Mouse (Mus musculus) ES-Bruce4 (cell line): ENCODE results near the gene Nprl3. TPM values are rescaled to one million over a fixed set of nuclear protein-coding genes. Genes with fewer than 3 reads are reported as not detected.

Experiments
- H3K27ac ChIP-seq: 2 replicates; pipeline ENCODE4 v1.5.1; 2012; ENCODE audit warnings: low read length, inconsistent platforms; ENCODE audit not compliant: insufficient read depth
- H3K27me3 ChIP-seq: 2 replicates; pipeline ENCODE4 v1.6.1; 2012; ENCODE audit warnings: mild to moderate bottlenecking, low read length, inconsistent platforms; ENCODE audit not compliant: control insufficient read depth, poor library complexity, insufficient read depth, severe bottlenecking
- H3K36me3 ChIP-seq: 2 replicates; pipeline ENCODE4 v1.6.1; 2012; ENCODE audit warnings: inconsistent platforms, mild to moderate bottlenecking, low read length, moderate library complexity; ENCODE audit not compliant: control insufficient read depth, poor library complexity, insufficient read depth, severe bottlenecking
- H3K4me1 ChIP-seq: one replicate; pipeline ENCODE4 v1.8.1; 2011; ENCODE audit warnings: low read length; ENCODE audit not compliant: control insufficient read depth, insufficient read depth
- H3K4me3 ChIP-seq: 2 replicates; pipeline ENCODE4 v1.5.1; 2011; ENCODE audit warnings: low read depth, mild to moderate bottlenecking, low read length
- H3K9ac ChIP-seq: 2 replicates; pipeline ENCODE4 v1.6.1; 2012; ENCODE audit warnings: low read depth, mild to moderate bottlenecking, inconsistent platforms; ENCODE audit not compliant: poor library complexity, severe bottlenecking
- H3K9me3 ChIP-seq: replicated peaks from 2 replicates; pipeline ENCODE4 v1.6.1; 2012; ENCODE audit warnings: mild to moderate bottlenecking, low read length, inconsistent platforms; ENCODE audit not compliant: control insufficient read depth, poor library complexity, insufficient read depth, severe bottlenecking
- CTCF ChIP-seq: IDR thresholded peaks from one replicate; pipeline ENCODE4 v1.8.1; 2011; ENCODE audit warnings: low read depth, low read length
- EP300 ChIP-seq: IDR thresholded peaks from 2 replicates; pipeline ENCODE4 v1.6.1; 2011; ENCODE audit warnings: low read depth, low read length; ENCODE audit not compliant: insufficient read depth
- POLR2A ChIP-seq: IDR thresholded peaks from one replicate; pipeline ENCODE4 v1.8.1; 2011; ENCODE audit warnings: low read length; ENCODE audit not compliant: insufficient read depth
- polyA plus RNA-seq: library from polyadenylated mRNA; stranded (reverse); fragments of >200 nt; gene quantifications from 2 replicates; pipeline ENCODE4 v1.2.4, GENCODE M21; 2011; ENCODE audit warnings: low read depth; ENCODE audit not compliant: missing spikeins, insufficient read depth, insufficient read length

Nprl3 gene
- 31.5 and 31.6 TPM in 2 replicates for polyA plus RNA-seq

DNA sequence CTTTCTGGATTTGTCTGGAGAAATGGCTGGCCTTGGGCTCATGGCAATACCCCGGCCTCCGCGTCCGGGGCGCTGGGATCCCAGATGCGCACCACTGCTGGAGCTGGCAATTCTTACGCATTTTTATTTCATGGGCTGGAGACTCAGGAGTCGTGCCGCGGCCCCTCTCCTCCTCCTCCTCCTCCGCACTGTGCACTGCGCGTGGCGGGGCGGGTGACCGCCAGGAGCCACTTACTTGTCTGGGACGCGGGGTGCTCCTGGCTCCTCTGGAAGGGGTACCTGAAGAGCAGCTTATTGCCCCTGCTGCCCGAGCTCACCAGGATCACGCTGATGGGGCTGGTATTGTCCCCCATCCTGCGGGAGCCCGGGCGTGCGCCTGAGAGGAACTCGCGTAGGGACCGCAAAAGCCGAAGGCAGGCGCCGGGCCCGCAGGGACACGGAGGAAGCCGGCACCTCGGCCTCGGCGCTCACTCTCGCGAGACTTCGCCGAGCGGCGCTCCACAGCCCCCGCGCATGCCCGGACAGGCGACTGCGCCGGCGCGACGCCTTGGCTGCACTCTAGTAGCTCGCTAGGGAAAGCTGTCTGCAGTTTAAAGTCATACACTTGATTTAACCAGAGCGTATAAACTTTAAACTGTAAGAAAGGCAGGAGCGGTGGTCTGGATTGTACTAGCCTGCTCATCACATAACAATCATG, at the start of gene Nprl3:
Gene Nprl3, minus strand, starts transcription at position 520 of the 697 bp plus-strand sequence.
- TF ChIP-seq EP300 (no peak), CTCF (no peak), POLR2A (peak; percentile 66)
- peak within 1 kb of the TSS; percentile 96 for H3K4me3 ChIP-seq
- no peaks in the 10 kb centered on the region for H3K36me3 ChIP-seq
- no peaks in the 10 kb centered on the region for H3K4me1 ChIP-seq
- H3K9ac ChIP-seq = peak within 1 kb of the TSS; percentile 91
- no peaks in the 10 kb centered on the region for H3K27me3 ChIP-seq
- no peaks in the 10 kb centered on the region for H3K9me3 ChIP-seq
- peak within 1 kb of the TSS; percentile 78 for H3K27ac ChIP-seq

- no peaks in the 10 kb centered on the region for H3K9me3 ChIP-seq
- H3K9ac ChIP-seq = no peak overlapping the region
- no peaks in the 10 kb centered on the region for H3K27me3 ChIP-seq
- H3K27ac ChIP-seq = no peak overlapping the region
- H3K4me3 ChIP-seq = no peak overlapping the region
- TF ChIP-seq POLR2A (no peak), EP300 (no peak), CTCF (no peak)
- no peaks in the 10 kb centered on the region for H3K36me3 ChIP-seq
- H3K4me1 ChIP-seq = no peaks in the 10 kb centered on the region
Measured at GRCm38 (mm10) chr11:32316009-32316408, 48.5 kb upstream of the Nprl3 start.

- no peaks in the 10 kb centered on the region for H3K36me3 ChIP-seq
- no peak overlapping the region for H3K4me3 ChIP-seq
- no peak for TF ChIP-seq POLR2A
- TF ChIP-seq CTCF = no peak
- no peak for TF ChIP-seq EP300
- H3K4me1 ChIP-seq = no peaks in the 10 kb centered on the region
- H3K9me3 ChIP-seq = no peaks in the 10 kb centered on the region
- no peaks in the 10 kb centered on the region for H3K27me3 ChIP-seq
- H3K27ac ChIP-seq = no peak overlapping the region
- H3K9ac ChIP-seq = no peak overlapping the region
Measured at GRCm38 (mm10) chr11:32309928-32310327, 42.4 kb upstream of the Nprl3 start.

GRCm38 (mm10) chr11:32309446-32309845, 41.9 kb upstream of the Nprl3 start:
- no peaks in the 10 kb centered on the region for H3K9me3 ChIP-seq

GRCm38 (mm10) chr11:32307006-32307405, 39.5 kb upstream of the Nprl3 start:
- Histone ChIP-seq H3K27ac (no peak overlapping the region), H3K36me3 (no peaks in the 10 kb centered on the region), H3K4me1 (no peaks in the 10 kb centered on the region), H3K9ac (no peak overlapping the region), H3K27me3 (no peaks in the 10 kb centered on the region), H3K9me3 (no peaks in the 10 kb centered on the region), H3K4me3 (no peak overlapping the region)
- no peak for TF ChIP-seq CTCF
- TF ChIP-seq EP300 = no peak
- no peak for TF ChIP-seq POLR2A

More at GRCm38 (mm10) chr11:32309446-32309845, 41.9 kb upstream of the Nprl3 start:
- no peaks in the 10 kb centered on the region for H3K4me1 ChIP-seq
- no peak overlapping the region for H3K9ac ChIP-seq
- no peaks in the 10 kb centered on the region for H3K27me3 ChIP-seq
- H3K27ac ChIP-seq = no peak overlapping the region
- TF ChIP-seq CTCF (no peak), POLR2A (no peak), EP300 (no peak)
- H3K36me3 ChIP-seq = no peaks in the 10 kb centered on the region
- no peak overlapping the region for H3K4me3 ChIP-seq

DNA sequence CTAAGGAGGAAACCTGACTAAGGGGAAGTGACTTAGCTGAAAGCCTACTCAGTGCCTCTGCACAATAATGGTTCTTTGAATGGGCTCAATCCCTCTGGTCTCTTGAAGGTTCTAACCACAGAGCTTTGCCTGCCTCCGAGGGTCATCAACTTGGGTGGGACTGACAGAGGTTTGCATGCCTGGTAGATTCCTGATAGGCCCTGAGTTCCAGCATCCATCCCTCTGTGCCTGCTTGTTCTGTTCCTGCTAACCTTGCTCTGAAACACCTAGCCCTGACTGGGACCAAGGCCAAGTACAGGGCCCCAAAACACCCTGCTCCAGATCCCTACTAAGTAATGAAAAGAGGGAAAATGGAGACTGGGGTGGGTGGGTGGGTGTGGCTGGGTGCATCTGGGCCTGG, 35.9 kb upstream of the Nprl3 start:
- H3K4me1 ChIP-seq = no peaks in the 10 kb centered on the region
- no peaks in the 10 kb centered on the region for H3K36me3 ChIP-seq
- no peak overlapping the region for H3K4me3 ChIP-seq
- H3K9ac ChIP-seq = no peak overlapping the region
- no peak for TF ChIP-seq CTCF
- no peak for TF ChIP-seq EP300
- TF ChIP-seq POLR2A = no peak
- H3K27me3 ChIP-seq = no peaks in the 10 kb centered on the region
- H3K27ac ChIP-seq = no peak overlapping the region
- H3K9me3 ChIP-seq = no peaks in the 10 kb centered on the region
